Mouse (Mus musculus): ENCODE data around the gene Dnajc27.

The Dnajc27 gene

DNA sequence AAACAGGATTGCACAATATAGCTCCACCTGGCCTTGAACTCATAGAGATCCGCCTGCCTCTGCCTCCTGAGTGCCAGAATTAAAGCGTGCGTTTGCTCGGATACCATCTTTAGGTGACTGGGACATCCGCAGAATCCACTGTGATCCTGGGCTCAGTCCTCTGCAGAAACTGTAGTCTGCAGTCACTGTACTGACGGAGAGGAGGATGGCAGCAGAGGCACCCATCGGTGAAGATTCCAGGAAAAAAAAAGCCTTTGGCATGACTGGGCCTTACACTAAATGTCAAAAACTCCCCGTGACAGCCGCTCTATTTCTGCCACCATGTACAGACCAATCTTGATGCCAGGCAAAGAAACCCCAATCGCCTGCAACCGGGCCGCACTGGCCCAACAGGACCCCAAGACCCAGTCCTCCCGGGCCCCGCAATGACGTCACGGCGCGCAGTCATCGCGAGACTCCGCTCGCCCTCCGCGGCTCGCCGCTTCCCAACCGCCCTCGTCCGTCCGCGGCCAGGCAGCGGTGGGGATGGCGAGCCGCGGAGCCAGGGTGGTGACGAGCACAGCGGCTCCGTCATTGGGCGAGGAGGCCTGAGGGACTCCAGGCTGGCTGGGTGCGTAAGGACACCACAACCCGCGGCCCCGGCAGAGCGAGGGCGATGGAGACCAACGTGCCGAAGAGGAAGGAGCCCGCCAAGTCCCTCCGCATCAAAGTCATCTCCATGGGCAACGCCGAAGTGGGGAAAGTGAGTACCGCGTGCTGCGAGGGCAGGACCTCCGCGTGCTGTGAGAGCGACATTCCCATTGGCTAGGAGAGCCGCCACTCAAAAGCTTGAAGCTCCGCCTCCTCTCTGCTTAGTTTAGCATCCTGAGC is at the start of gene Dnajc27:
TSS of gene Dnajc27 (plus strand) at position 452 of the 870 bp plus-strand sequence.
- peak; percentile 91 for DNase-seq (ENCODE audit: low spot score)

DNA sequence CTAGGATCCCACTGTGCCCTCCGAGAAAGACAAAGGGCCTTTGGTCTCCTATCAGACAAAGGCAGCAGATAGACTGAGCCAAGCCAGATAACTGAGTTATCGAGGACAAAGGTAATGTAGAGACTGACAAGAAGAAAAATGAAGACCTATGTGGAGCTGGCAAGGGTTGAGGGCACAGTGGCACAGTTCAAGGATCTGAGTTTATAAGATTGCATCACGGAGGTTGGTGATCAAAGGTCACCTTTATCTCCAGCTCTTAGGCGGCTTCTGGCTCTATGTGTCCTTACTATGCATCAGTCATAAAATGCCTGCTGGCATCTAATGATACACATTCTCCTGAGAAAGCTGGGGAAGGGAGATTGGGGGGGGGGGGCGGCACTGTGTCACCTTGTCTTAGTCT is 46.2 kb upstream of the Dnajc27 start:
- DNase-seq (ENCODE audit: low spot score): no peak

- DNase-seq (ENCODE audit: low spot score): no peak
Measured at GRCm38 (mm10) chr12:4037511-4037910, 44.9 kb upstream of the Dnajc27 start.

DNA sequence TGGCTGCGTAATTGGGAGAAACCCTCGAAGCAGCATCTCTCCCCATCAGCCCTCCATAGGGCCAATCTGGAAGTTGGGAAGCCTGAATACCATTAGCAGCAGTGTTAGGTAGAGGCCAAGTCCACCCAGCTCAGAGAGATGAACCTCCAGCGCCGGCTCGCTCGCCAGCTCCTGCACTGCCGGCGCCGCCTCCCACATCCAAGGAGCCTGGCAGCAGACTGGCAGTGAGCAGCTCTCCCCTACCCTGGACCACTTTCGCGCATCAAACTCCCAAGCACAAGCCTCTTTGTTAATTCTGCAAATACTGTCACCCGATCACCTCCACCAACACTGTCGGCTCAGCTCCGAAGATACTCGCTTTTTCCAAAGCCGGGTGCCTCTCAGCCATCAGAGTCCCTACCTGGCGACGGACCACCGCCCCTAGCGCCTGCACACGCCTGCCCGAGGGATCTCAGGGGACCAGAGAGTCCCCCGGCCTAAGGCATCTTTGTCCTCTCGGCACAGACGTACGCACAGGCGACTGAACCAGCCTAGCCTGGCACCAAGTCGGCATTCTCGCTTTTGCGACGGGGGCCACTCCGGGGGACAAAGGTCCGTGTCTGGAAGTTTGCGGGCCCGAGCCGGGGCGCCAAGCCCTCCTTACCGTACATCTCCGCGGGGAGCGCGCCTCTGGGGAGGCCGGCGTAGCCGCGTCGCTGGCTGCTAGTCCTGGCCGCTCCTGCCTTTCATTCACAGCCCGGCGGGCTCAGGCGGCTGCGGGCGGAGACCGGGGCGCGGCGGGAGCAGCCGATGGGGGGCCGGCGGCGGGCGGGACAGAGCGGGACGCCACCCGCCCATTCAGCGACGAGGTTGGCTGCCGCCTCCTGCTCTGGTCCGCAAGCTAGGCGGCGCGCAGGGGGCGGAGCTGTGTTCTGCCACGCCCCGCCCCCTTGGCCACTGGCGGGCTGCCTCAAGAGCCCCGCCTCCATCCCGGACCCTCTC is 44.0 kb upstream of the Dnajc27 start, which contains the start of gene Efr3b:
TSS of gene Efr3b (minus strand) at position 855 of the 981 bp plus-strand sequence.
- peak; percentile 20 for DNase-seq (ENCODE audit: low spot score)

- DNase-seq (ENCODE audit: low spot score): no peak
Measured at GRCm38 (mm10) chr12:4039046-4039445, 43.3 kb upstream of the Dnajc27 start.

GRCm38 (mm10) chr12:4042411-4042810 is 40.0 kb upstream of the Dnajc27 start:
- no peak for DNase-seq (ENCODE audit: low spot score)

GRCm38 (mm10) chr12:4045992-4046391 is 36.4 kb upstream of the Dnajc27 start:
- no peak for DNase-seq (ENCODE audit: low spot score)

DNA sequence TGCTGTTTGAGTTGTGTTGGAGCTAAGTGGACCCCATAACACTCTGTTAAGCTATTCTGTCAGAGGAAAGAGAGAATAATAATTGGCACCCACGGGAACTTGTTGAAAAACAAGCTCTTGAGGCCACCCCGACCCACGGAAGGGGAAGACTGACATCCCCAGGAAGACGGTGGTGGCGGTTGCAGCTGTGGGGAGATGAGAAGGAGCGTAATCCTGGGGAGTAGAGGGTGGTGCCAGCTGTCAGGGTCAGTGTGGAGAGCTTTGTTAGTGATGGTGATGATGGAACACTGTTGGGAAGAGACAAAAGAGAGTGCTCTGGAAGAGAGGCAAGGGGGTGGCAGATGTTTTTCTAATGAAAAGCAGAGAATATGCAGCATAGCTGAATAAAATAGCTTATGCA is 34.4 kb upstream of the Dnajc27 start:
- DNase-seq (ENCODE audit: low spot score): no peak

DNA sequence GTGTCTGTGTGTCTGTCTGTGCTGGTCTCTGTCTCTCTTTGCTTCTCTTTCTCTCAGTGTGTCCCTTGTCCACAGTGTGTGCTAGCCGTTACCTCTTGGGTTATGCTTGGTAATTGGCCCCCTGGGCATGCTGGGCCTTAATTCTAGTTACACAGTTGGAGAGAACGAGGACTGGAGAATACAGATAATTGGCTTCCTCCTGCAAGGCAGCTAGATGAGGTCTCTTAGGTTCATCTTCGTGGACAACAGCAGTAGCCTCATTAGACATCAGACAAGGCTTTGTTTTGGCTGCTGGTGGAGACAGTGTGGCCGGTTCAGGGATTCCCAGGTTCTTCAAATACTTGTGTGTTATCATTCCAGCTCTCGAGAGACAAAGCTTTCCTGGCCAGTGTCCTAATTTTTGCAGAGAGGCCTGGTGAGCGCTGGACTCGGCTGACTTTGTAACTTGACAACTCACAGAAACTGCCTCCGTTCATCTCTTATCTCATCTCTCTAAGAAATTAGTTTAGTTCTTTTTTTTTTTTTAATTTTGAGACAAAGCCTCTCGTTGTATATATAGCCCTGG is 31.4 kb upstream of the Dnajc27 start:
- DNase-seq (ENCODE audit: low spot score): no peak

GRCm38 (mm10) chr12:4053643-4054042 is 28.7 kb upstream of the Dnajc27 start:
- no peak for DNase-seq (ENCODE audit: low spot score)

DNA sequence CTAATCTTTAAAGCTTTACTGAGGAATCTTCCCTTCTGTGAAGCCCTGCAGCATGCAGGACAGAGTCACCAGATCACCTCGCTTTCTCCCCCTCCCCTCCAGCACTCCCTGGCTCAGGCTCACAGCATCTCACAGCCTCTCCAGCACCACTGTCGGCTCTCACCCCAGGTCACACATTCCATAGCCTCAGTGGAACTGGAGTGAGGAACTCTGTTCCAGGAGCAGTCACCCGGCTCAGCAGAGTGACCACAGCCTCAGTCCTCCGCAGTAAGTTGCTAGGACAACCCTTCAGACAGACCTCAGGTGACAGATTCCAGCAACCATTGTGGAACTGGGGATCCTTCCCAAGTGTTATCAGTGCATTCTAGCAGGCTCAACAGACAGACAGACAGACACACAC is 27.5 kb upstream of the Dnajc27 start:
- no peak for DNase-seq (ENCODE audit: low spot score)

DNA sequence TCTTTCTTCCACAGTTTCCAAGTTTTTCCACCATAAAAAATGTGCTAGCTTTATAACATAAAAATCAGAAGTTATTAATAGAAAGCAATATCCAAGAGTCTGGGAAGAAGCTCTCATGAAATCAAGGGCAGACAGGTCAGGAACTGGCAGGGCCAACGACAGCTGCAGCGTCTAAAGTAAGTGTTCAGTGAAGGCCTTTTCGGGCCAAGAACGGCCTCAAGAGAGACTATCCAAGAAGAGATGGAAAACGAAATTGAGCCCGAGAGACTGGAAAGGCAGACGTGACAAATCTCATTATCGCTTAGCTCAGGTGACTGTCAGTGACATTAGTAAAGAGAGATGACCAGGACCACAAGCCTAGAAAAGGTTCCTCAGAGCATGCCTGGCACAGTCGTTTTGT is 24.1 kb upstream of the Dnajc27 start:
- no peak for DNase-seq (ENCODE audit: low spot score)

GRCm38 (mm10) chr12:4059683-4060082 is 22.7 kb upstream of the Dnajc27 start:
- no peak for DNase-seq (ENCODE audit: low spot score)

DNA sequence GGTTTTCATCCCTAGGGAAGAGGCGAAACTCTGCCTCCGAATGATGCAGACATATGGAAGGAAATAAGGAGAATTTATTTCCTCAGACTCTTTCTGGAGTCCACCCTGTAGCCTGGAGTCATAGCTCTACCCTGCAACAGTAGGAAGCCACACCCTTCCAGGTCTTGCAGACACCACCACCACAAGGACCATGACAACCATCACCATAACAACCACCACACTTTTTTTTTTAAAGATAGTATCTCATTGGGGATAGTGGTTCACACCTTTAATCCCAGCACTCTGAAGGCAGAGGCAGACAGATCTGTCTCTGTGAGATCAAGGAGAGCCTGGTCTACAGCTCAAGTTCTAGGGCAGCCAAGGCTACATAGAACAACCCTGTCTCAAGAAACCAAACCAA is 16.9 kb upstream of the Dnajc27 start:
- DNase-seq (ENCODE audit: low spot score): no peak

GRCm38 (mm10) chr12:4065944-4066343 is 16.4 kb upstream of the Dnajc27 start:
- no peak for DNase-seq (ENCODE audit: low spot score)

DNA sequence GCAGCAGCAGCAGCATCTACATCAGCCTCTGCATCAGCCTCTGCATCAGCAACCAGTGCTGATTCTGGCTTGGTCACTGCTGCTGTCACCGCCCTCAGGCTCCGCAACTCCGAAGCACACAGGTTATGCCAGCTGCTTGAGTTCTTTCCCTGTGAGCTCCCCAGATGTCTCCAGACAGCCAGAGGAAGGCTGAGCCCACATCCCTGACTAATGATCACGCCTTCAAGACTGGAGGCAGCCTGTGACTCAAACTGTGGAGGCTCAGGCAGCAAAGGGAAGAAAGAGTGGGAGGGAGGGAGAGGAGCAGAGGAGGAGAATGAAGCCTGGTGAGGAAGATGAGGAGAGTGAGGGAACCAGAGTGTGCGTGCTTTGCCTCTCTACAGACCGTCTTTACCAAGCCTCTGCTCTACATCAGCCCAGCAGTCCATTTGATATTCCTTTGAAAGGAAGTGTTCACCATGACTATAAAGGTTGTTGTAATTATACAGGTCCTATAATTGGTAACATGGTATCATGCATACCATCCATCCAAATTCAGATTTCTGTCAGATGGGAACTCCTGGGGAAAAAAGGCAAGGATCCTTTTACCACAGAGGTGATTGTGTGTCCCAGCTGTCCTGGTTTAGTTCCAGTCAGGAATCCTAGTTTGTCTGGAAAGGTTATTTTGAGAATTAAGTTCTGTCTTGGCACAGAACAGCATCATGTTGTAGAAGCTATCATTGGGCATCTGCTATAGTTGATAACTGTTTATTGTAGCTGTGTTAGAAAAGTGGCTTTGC is 15.5 kb upstream of the Dnajc27 start:
- no peak for DNase-seq (ENCODE audit: low spot score)

DNA sequence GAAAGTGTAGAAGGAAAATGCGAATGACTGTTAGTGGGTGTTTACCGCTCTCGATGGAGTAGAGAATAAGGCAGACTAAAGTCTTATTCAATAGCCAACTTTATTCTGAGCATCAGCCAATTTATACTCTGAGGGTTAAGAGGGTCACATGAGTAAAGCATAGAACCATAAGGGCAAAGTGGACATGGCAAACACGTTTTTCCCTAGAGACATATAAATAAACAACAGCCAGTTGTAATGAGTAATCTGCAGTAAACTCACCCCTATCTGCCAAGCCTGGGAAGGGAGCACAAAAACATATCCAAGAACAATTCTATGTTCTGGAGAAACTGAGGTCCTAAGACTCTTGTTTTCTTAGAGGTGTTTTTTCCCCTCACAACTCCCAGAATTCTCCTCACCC is 13.8 kb upstream of the Dnajc27 start:
- no peak for DNase-seq (ENCODE audit: low spot score)

- no peak for DNase-seq (ENCODE audit: low spot score)
Measured at GRCm38 (mm10) chr12:4071671-4072070, 10.7 kb upstream of the Dnajc27 start.

GRCm38 (mm10) chr12:4075407-4075806 is 7.0 kb upstream of the Dnajc27 start:
- DNase-seq (ENCODE audit: low spot score): no peak

GRCm38 (mm10) chr12:4076383-4076782 is 6.0 kb upstream of the Dnajc27 start:
- DNase-seq (ENCODE audit: low spot score): no peak

DNA sequence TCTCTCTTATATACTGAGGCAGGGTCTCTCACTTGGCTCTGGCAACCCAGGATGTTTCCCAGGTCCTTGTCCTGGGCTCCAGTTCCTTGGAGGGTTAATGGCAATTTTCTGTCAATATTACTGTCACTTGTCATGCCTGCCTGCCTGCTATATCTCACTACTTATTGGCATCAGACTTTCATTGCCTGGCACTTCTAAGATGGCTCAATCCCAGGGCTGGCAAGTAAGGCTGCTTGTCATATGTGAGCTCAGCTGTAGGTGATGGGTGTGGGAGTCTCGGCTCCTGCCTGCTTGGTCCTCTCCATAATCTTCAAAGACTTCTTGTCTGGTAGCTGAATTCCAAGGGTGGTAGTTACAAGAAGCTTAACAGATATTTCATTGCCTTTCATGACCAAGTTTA is 4.3 kb upstream of the Dnajc27 start:
- no peak for DNase-seq (ENCODE audit: low spot score)

DNA sequence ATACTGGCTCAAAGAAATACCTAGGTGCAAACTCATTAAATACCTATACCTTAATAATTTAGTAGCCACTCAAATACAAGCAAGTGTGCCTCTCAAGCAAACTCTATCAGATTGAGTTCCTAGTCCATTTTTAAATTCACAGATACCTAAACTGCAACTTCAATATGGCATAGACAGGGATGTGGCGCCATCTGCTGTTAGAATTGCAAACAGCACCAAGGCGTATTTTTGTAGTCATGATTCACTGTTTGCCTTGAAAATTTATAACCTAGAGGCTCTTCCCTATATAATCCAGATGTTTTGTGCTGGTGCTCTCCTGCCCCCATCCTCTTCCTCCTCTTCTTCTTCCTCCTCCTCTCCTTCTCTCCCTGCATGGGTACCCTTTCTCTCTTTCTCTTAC is 2.1 kb upstream of the Dnajc27 start:
- DNase-seq (ENCODE audit: low spot score): peak; percentile 29
